Mouse (Mus musculus) lung, postnatal 0 days (tissue): ENCODE results near the gene Gm28557.

Source experiments
- CTCF ChIP-seq: IDR thresholded peaks from 2 replicates; pipeline ENCODE4 v1.5.1; 2016; ENCODE audit warnings: antibody characterized with exemption, mild to moderate bottlenecking
- EP300 ChIP-seq: IDR thresholded peaks from 2 replicates; pipeline ENCODE4 v1.6.1; 2016; ENCODE audit warnings: antibody characterized with exemption, mild to moderate bottlenecking, control low read depth

DNA sequence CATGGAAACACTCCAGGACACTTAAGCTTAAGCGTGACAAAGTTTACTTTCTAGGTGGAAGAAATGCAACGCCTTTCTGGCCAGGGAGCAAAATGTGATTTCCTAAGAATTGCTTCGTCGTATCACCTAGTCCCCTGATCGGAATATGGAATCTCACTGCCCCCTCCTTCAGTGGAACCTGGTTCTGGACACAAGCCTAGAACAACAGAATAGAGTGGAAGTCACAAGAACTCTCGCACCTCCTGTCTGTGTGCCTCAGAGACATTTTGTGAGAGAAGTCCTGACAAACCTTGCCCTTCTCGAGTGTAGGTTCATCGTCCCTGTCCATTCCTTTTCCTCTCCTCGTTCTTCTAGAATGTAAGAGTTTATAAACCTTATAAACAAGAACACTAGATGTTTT, 723 bp downstream of the Gm28557 start:
- TF ChIP-seq CTCF (no peak), EP300 (no peak)
